Mouse (Mus musculus): ENCODE data around the gene Gm49392.

GRCm38 (mm10) chr13:60843153-60843552 is 53.5 kb downstream of the Gm49392 start:
- TF ChIP-seq CTCF (conservative IDR thresholded peaks at IDR 0.05; ENCODE audit: low read length), result no peak
- no peak for TF ChIP-seq NANOG (IDR thresholded peaks at IDR 0.05; ENCODE audit: borderline replicate concordance, low read length)
- TF ChIP-seq POU5F1 (IDR thresholded peaks at IDR 0.05; ENCODE audit: borderline replicate concordance, low read length), result no peak
